Mouse (Mus musculus): ENCODE measurements around the gene Ap1g2. TPM values are rescaled to one million over a fixed set of nuclear protein-coding genes. Genes with fewer than 3 reads are reported as not detected.

Ap1g2 gene
- polyA plus RNA-seq, 1 experiment from 2014 or later, result 12.0 TPM

GRCm38 (mm10) chr14:55078366-55078989 is 27.9 kb downstream of the Ap1g2 start:
- H3K9me3 ChIP-seq, result no peaks in the 10 kb centered on the region
- H3K4me1 ChIP-seq, result peaks cover 41% of the 10 kb centered on the region
- peak overlapping the region; percentile 40 for H3K9ac ChIP-seq
- H3K36me3 ChIP-seq, result peaks cover 15% of the 10 kb centered on the region
- ATAC-seq (ENCODE audit: low FRiP score, low read depth), result peak; percentile 85
- H3K27ac ChIP-seq, result peak overlapping the region; percentile 71
- 0 out of 2 replicates have a peak overlapping the region, but pooled peaks have one; percentile 10 for H3K4me3 ChIP-seq
- H3K27me3 ChIP-seq (replicated peaks), result peaks cover 2% of the 10 kb centered on the region; the same call in 1 of the 2 replicates
- WGBS, result under 1% methylated on average over 23 of the region's 23 CpGs
- H3K4me2 ChIP-seq (replicated peaks), result peak overlapping the region; percentile 50

GRCm38 (mm10) chr14:55077481-55078365 is 28.7 kb downstream of the Ap1g2 start:
- peak overlapping the region; percentile 50 for H3K4me2 ChIP-seq (replicated peaks)
- peaks cover 42% of the 10 kb centered on the region for H3K4me1 ChIP-seq
- 0 out of 2 replicates have a peak overlapping the region, but pooled peaks have one; percentile 10 for H3K4me3 ChIP-seq
- peaks cover 6% of the 10 kb centered on the region; the same call in 1 of the 2 replicates for H3K27me3 ChIP-seq (replicated peaks)
- no peaks in the 10 kb centered on the region for H3K9me3 ChIP-seq
- peaks cover 22% of the 10 kb centered on the region for H3K36me3 ChIP-seq
- 0 out of 2 replicates have a peak, but pooled peaks have one; percentile 14 for ATAC-seq (ENCODE audit: low FRiP score, low read depth)
- peak overlapping the region; percentile 40 for H3K9ac ChIP-seq
- peak overlapping the region; percentile 71 for H3K27ac ChIP-seq
- 8% methylated on average over 15 of the region's 15 CpGs for WGBS

- ATAC-seq (ENCODE audit: low FRiP score, low read depth), result no peak
- H3K4me3 ChIP-seq, result no peak overlapping the region
- no peak overlapping the region for H3K9ac ChIP-seq
- peaks cover 30% of the 10 kb centered on the region for H3K36me3 ChIP-seq
- no peaks in the 10 kb centered on the region for H3K9me3 ChIP-seq
- H3K27ac ChIP-seq, result no peak overlapping the region
- no peak overlapping the region for H3K4me2 ChIP-seq (replicated peaks)
- WGBS, result 67% methylated on average over 3 of the region's 3 CpGs
- H3K27me3 ChIP-seq (replicated peaks), result peaks cover 6% of the 10 kb centered on the region; the same call in 1 of the 2 replicates
- peaks cover 50% of the 10 kb centered on the region for H3K4me1 ChIP-seq
Measured at GRCm38 (mm10) chr14:55076956-55077355, 29.4 kb downstream of the Ap1g2 start.

GRCm38 (mm10) chr14:55076224-55076623 is 30.2 kb downstream of the Ap1g2 start:
- no peak for ATAC-seq (ENCODE audit: low FRiP score, low read depth)
- WGBS, result 56% methylated on average over 6 of the region's 6 CpGs
- peaks cover 49% of the 10 kb centered on the region for H3K4me1 ChIP-seq
- H3K27ac ChIP-seq, result no peak overlapping the region
- peaks cover 6% of the 10 kb centered on the region; the same call in 1 of the 2 replicates for H3K27me3 ChIP-seq (replicated peaks)
- no peak overlapping the region for H3K9ac ChIP-seq
- H3K9me3 ChIP-seq, result no peaks in the 10 kb centered on the region
- no peak overlapping the region for H3K4me3 ChIP-seq
- H3K36me3 ChIP-seq, result peaks cover 35% of the 10 kb centered on the region
- H3K4me2 ChIP-seq (replicated peaks), result no peak overlapping the region

- 90% methylated on average over 12 of the region's 12 CpGs for WGBS
- Histone ChIP-seq H3K27me3 (replicated peaks) (peaks cover 6% of the 10 kb centered on the region; the same call in 1 of the 2 replicates), H3K4me2 (replicated peaks) (no peak overlapping the region), H3K36me3 (peaks cover 52% of the 10 kb centered on the region), H3K4me1 (peaks cover 40% of the 10 kb centered on the region), H3K4me3 (no peak overlapping the region), H3K9ac (no peak overlapping the region), H3K27ac (no peak overlapping the region), H3K9me3 (no peaks in the 10 kb centered on the region)
- no peak for ATAC-seq (ENCODE audit: low FRiP score, low read depth)
Measured at GRCm38 (mm10) chr14:55074416-55074815, 32.0 kb downstream of the Ap1g2 start.

- H3K9me3 ChIP-seq, result no peaks in the 10 kb centered on the region
- H3K4me3 ChIP-seq, result no peak overlapping the region
- ATAC-seq (ENCODE audit: low FRiP score, low read depth), result no peak
- peaks cover 6% of the 10 kb centered on the region; the same call in 1 of the 2 replicates for H3K27me3 ChIP-seq (replicated peaks)
- 21% methylated on average over 19 of the region's 19 CpGs for WGBS
- H3K27ac ChIP-seq, result no peak overlapping the region
- no peak overlapping the region for H3K4me2 ChIP-seq (replicated peaks)
- H3K36me3 ChIP-seq, result peaks cover 79% of the 10 kb centered on the region
- no peak overlapping the region for H3K9ac ChIP-seq
- peaks cover 14% of the 10 kb centered on the region for H3K4me1 ChIP-seq
Measured at GRCm38 (mm10) chr14:55071756-55072155, 34.6 kb downstream of the Ap1g2 start.

GRCm38 (mm10) chr14:55066042-55066441 is 40.4 kb downstream of the Ap1g2 start:
- no peak overlapping the region for H3K27ac ChIP-seq
- no peak overlapping the region for H3K9ac ChIP-seq
- peaks cover 86% of the 10 kb centered on the region for H3K36me3 ChIP-seq
- H3K4me2 ChIP-seq (replicated peaks), result no peak overlapping the region
- peaks cover 19% of the 10 kb centered on the region for H3K4me1 ChIP-seq
- no peaks in the 10 kb centered on the region for H3K27me3 ChIP-seq (replicated peaks)
- no peak overlapping the region for H3K4me3 ChIP-seq
- H3K9me3 ChIP-seq, result no peaks in the 10 kb centered on the region
- WGBS, result 93% methylated on average over 8 of the region's 8 CpGs
- no peak for ATAC-seq (ENCODE audit: low FRiP score, low read depth)

- Histone ChIP-seq H3K27me3 (replicated peaks) (no peaks in the 10 kb centered on the region), H3K27ac (no peak overlapping the region), H3K4me2 (replicated peaks) (no peak overlapping the region), H3K9me3 (no peaks in the 10 kb centered on the region), H3K4me1 (peaks cover 21% of the 10 kb centered on the region), H3K36me3 (peaks cover 81% of the 10 kb centered on the region), H3K4me3 (no peak overlapping the region), H3K9ac (no peak overlapping the region)
- no peak for ATAC-seq (ENCODE audit: low FRiP score, low read depth)
- WGBS, result 88% methylated on average over 13 of the region's 13 CpGs
Measured at GRCm38 (mm10) chr14:55065391-55065790, 41.0 kb downstream of the Ap1g2 start.

GRCm38 (mm10) chr14:55064481-55065370 is 41.7 kb downstream of the Ap1g2 start:
- Histone ChIP-seq H3K27ac (no peak overlapping the region), H3K9ac (no peak overlapping the region), H3K4me1 (peaks cover 21% of the 10 kb centered on the region), H3K36me3 (peaks cover 74% of the 10 kb centered on the region), H3K4me2 (replicated peaks) (no peak overlapping the region), H3K27me3 (replicated peaks) (no peaks in the 10 kb centered on the region), H3K9me3 (no peaks in the 10 kb centered on the region), H3K4me3 (no peak overlapping the region)
- no peak for ATAC-seq (ENCODE audit: low FRiP score, low read depth)
- 80% methylated on average over 35 of the region's 35 CpGs for WGBS

- Histone ChIP-seq H3K9me3 (no peaks in the 10 kb centered on the region), H3K4me1 (peaks cover 21% of the 10 kb centered on the region), H3K9ac (no peak overlapping the region), H3K27ac (no peak overlapping the region), H3K4me3 (no peak overlapping the region), H3K36me3 (peaks cover 65% of the 10 kb centered on the region), H3K27me3 (replicated peaks) (no peaks in the 10 kb centered on the region), H3K4me2 (replicated peaks) (no peak overlapping the region)
- WGBS, result 84% methylated on average over 22 of the region's 22 CpGs
- no peak for ATAC-seq (ENCODE audit: low FRiP score, low read depth)
Measured at GRCm38 (mm10) chr14:55063581-55064381, 42.6 kb downstream of the Ap1g2 start.

GRCm38 (mm10) chr14:55063117-55063516 is 43.3 kb downstream of the Ap1g2 start:
- no peak overlapping the region for H3K4me3 ChIP-seq
- no peaks in the 10 kb centered on the region for H3K9me3 ChIP-seq
- no peak for ATAC-seq (ENCODE audit: low FRiP score, low read depth)
- peak overlapping the region; percentile 30; the same call in 1 of the 2 replicates for H3K9ac ChIP-seq
- no peaks in the 10 kb centered on the region for H3K27me3 ChIP-seq (replicated peaks)
- WGBS, result 73% methylated on average over 5 of the region's 5 CpGs
- peak overlapping the region; percentile 40; the same call in 1 of the 2 replicates for H3K4me2 ChIP-seq (replicated peaks)
- no peak overlapping the region for H3K27ac ChIP-seq
- peaks cover 58% of the 10 kb centered on the region for H3K36me3 ChIP-seq
- peaks cover 21% of the 10 kb centered on the region for H3K4me1 ChIP-seq
